ENCODE assay signal across 25 mouse cellular contexts in genomic region chr19:29810022-29810421, GRCm38 (mm10). TPM values are rescaled to one million over a fixed set of nuclear protein-coding genes. Genes with fewer than 3 reads are reported as not detected.
DNase-seq lines count a peak whose midpoint lies in the region; ATAC-seq and TF ChIP-seq lines count a peak whose summit lies in the region.
"Had no signal": no experiment of that assay in that cellular context is flagged by ENCODE, and none has a peak within 500 bp of the region (broad histone marks: within the 10 kb centered on the region; RNA-seq: fewer than 3 reads in every experiment).

No protein-coding gene starts in this region.

- no peak for TF ChIP-seq CTCF in MEL (IDR thresholded peaks at IDR 0.05 in 2 of 3, conservative IDR thresholded peaks at IDR 0.05 in 1 of 3; ENCODE audit: control insufficient read depth in 1 of 3, insufficient read depth in 1 of 3, low read depth in 2 of 3, low read length in 3 of 3, poor library complexity in 1 of 3, severe bottlenecking in 1 of 3)

- DNase-seq in MEL (ENCODE audit: low read depth, low spot score) (no peak), R1 (ENCODE audit: low read depth, low spot score) (peak; percentile 78), ZHBTc4 (ENCODE audit: low read depth, low spot score) (peak; percentile 26)
- DNase-seq in layer of hippocampus, postnatal 25 days (ENCODE audit: extremely low spot score in 1 of 2, low spot score in 1 of 2): no peak
- no peak for DNase-seq in cerebellum, postnatal 4 days (ENCODE audit: low spot score in 2 of 2)
- DNase-seq: adrenal gland, adult 2 months; adrenal gland, adult 8-10 months; adrenal gland, postnatal 10 days; adrenal gland, postnatal 14 days; adrenal gland, postnatal 25 days; adrenal gland, postnatal 36 days; B cell, adult 2 months; cerebellum, adult 11 months; cerebellum, adult 11-12 months; cerebellum, adult 18-20 months; cerebellum, adult 2 months; cerebellum, adult 8-10 months had no signal

- no peaks in the 10 kb centered on the region for H3K27me3 ChIP-seq in megakaryocyte, embryonic 14.5 days (replicated peaks)
- H3K27me3 ChIP-seq in MEL (ENCODE audit: control insufficient read depth in 1 of 2, insufficient read depth in 2 of 2, low read length in 2 of 2): no peaks in the 10 kb centered on the region
- no peaks in the 10 kb centered on the region for H3K27me3 ChIP-seq in neural tube, embryonic 15.5 days (replicated peaks)
- H3K27me3 ChIP-seq: CH12.LX, Patski had no signal

- no peak for TF ChIP-seq POLR2A in MEL (IDR thresholded peaks at IDR 0.05; ENCODE audit: control insufficient read depth in 1 of 2, insufficient read depth in 1 of 2, low read depth in 1 of 2, low read length in 2 of 2, poor library complexity in 1 of 2)

- WGBS in neural tube, embryonic 15.5 days: 95% methylated on average over 5 of the region's 5 CpGs

- no peak for TF ChIP-seq RAD21 in MEL (IDR thresholded peaks at IDR 0.05; ENCODE audit: low read depth, low read length)

- H3K4me2 ChIP-seq in neural tube, embryonic 15.5 days: no peak overlapping the region

- no peaks in the 10 kb centered on the region for H3K9me3 ChIP-seq in megakaryocyte, embryonic 14.5 days
- no peaks in the 10 kb centered on the region for H3K9me3 ChIP-seq in MEL (replicated peaks; ENCODE audit: insufficient read depth, low read length)
- H3K9me3 ChIP-seq in neural tube, embryonic 15.5 days (replicated peaks): no peaks in the 10 kb centered on the region
- H3K9me3 ChIP-seq: G1E had no signal

- H3K27ac ChIP-seq in MEL (ENCODE audit: control insufficient read depth, low read depth, low read length): no peak overlapping the region
- H3K27ac ChIP-seq in neural tube, embryonic 15.5 days (replicated peaks): no peak overlapping the region

- no peak for TF ChIP-seq EP300 in MEL (IDR thresholded peaks at IDR 0.05; ENCODE audit: low read depth in 1 of 2, low read length in 2 of 2)

- H3K9ac ChIP-seq in MEL (ENCODE audit: control insufficient read depth, low read depth, low read length, poor library complexity, severe bottlenecking): no peak overlapping the region
- H3K9ac ChIP-seq in neural tube, embryonic 15.5 days (replicated peaks): no peak overlapping the region

- no peak for ATAC-seq in megakaryocyte, adult 5-6 weeks (ENCODE audit: poor library complexity, severe bottlenecking)
- no peak for ATAC-seq in neural tube, embryonic 15.5 days (ENCODE audit: low FRiP score)
- ATAC-seq: activated CD4-positive, CD25-positive, alpha-beta regulatory T cell, adult 4 months; CD4-positive, CD25-positive, alpha-beta regulatory T cell, adult 4 months; Patski had no signal

- peaks cover 29% of the 10 kb centered on the region for H3K36me3 ChIP-seq in megakaryocyte, embryonic 14.5 days (replicated peaks; ENCODE audit: low read length)
- H3K36me3 ChIP-seq in MEL (ENCODE audit: control insufficient read depth in 1 of 2, insufficient read depth in 2 of 2, low read length in 2 of 2): peaks cover 2 to 40% of the 10 kb centered on the region in 2 experiments; a peak in 3 of 4 replicates
- peaks cover 26% of the 10 kb centered on the region for H3K36me3 ChIP-seq in neural tube, embryonic 15.5 days

- H3K4me3 ChIP-seq in megakaryocyte, embryonic 14.5 days (replicated peaks): peak overlapping the region; percentile 21
- no peak overlapping the region for H3K4me3 ChIP-seq in MEL (ENCODE audit: control insufficient read depth in 1 of 2, insufficient read depth in 1 of 2, low read depth in 2 of 2, low read length in 2 of 2)
- H3K4me3 ChIP-seq in neural tube, embryonic 15.5 days (replicated peaks): no peak overlapping the region

- peaks cover 48% of the 10 kb centered on the region for H3K79me2 ChIP-seq in MEL (ENCODE audit: control insufficient read depth, insufficient read depth, low read length, poor library complexity)

- peaks cover 40% of the 10 kb centered on the region for H3K4me1 ChIP-seq in megakaryocyte, embryonic 14.5 days
- peaks cover 16 to 17% of the 10 kb centered on the region in 2 experiments for H3K4me1 ChIP-seq in MEL (ENCODE audit: control insufficient read depth in 1 of 2, insufficient read depth in 2 of 2, low read length in 2 of 2)
- peaks cover 39% of the 10 kb centered on the region for H3K4me1 ChIP-seq in neural tube, embryonic 15.5 days

TF ChIP-seq in MEL, 35 proteins besides CTCF, POLR2A, EP300 and RAD21:
- TF ChIP-seq RCOR1 (IDR thresholded peaks at IDR 0.05; ENCODE audit: low read depth, low read length): no peak
- TF ChIP-seq POLR2AphosphoS5 (IDR thresholded peaks at IDR 0.05; ENCODE audit: borderline replicate concordance, low read depth, low read length): 0 out of 2 replicates have a peak, but pooled peaks have one; percentile 61
TF ChIP-seq in MEL: peak in this region for 1.

RNA-seq across cellular contexts. Expression of gene Ranbp6, which starts 2.8 kb away (rescaled TPM):
- polyA plus RNA-seq in megakaryocyte, embryonic 14.5 days (2012; ENCODE audit: insufficient read depth, low replicate concordance): 0.60 TPM in 1 of 2 replicates, not detected in the other
- 9.3 and 11.7 TPM in 2 replicates for total RNA-seq in megakaryocyte, adult 5-6 weeks (2015)
- total RNA-seq in megakaryocyte, adult 5-6 weeks (2017): 15.6 and 22.3 TPM in 2 replicates
- total RNA-seq in MEL (2012; rRNA removed): 18.3 and 22.6 TPM in 2 replicates
- 10 to 100 TPM in 1 of 2 experiments, not detected in 1; 23.7 TPM for polyA plus RNA-seq in MEL (2012; ENCODE audit: insufficient read depth in 1 of 2, insufficient read length in 2 of 2, low read depth in 1 of 2, low replicate concordance in 2 of 2, missing spikeins in 1 of 2)
- 10 to 100 TPM; 31.8 to 36.4 TPM for total RNA-seq in layer of hippocampus, postnatal 25 days (2021)
- 41.9 and 46.5 TPM in 2 replicates for polyA plus RNA-seq in neural tube, embryonic 15.5 days (2015; fragmentation: Nextera tagmentation; extraction: Ambion mirVana)

RNA-seq across cellular contexts. Expression of gene 9930021J03Rik, which starts 4.2 kb away (rescaled TPM):
- 0.62 and 0.70 TPM in 2 replicates for polyA plus RNA-seq in megakaryocyte, embryonic 14.5 days (2012; ENCODE audit: insufficient read depth, low replicate concordance)
- 26.1 and 29.3 TPM in 2 replicates for total RNA-seq in megakaryocyte, adult 5-6 weeks (2015)
- total RNA-seq in megakaryocyte, adult 5-6 weeks (2017): 11.0 and 12.6 TPM in 2 replicates
- total RNA-seq in MEL (2012; rRNA removed): 19.9 and 20.6 TPM in 2 replicates
- 100 to 1,000 TPM in 1 of 2 experiments, 10 to 100 TPM in 1; 40.9 to 216 TPM for polyA plus RNA-seq in MEL (2012; ENCODE audit: insufficient read depth in 1 of 2, insufficient read length in 2 of 2, low read depth in 1 of 2, low replicate concordance in 2 of 2, missing spikeins in 1 of 2)
- total RNA-seq in layer of hippocampus, postnatal 25 days (2021): 10 to 100 TPM; 32.9 to 35.0 TPM
- polyA plus RNA-seq in neural tube, embryonic 15.5 days (2015; fragmentation: Nextera tagmentation; extraction: Ambion mirVana): 5.5 and 5.6 TPM in 2 replicates

Comparison
In these comparisons a context has a peak if more than half of its experiments do, and no peak if none do; other contexts are left out.
1. DNase-seq: peak in R1 (single experiment) and ZHBTc4 (single experiment); none in MEL (single experiment), layer of hippocampus, postnatal 25 days (0 of 2) and cerebellum, postnatal 4 days (0 of 2).